12 mouse cellular contexts compared by ENCODE assay signal in the genomic region with DNA sequence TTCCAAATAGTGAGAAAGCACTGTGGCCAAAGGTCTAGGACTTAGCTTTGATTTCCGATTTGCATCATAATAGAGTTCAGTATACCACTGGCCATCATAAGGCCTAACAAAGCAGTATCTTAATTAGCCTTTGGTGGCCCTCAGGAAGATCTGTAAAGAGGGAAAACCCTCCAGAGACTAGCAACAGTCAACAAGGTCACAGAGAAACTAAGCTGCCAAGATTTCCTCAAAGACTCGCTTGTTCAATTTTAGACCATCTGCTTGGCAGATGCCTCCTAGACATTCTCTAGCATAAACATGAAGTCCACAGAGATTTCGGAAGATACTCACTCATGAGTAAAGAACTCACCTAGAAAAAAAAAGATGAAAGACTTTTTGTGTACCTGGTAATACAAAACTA.
"Had no signal": no experiment of that assay in that cellular context is flagged by ENCODE, and none has a peak within 500 bp of the region (broad histone marks: within the 10 kb centered on the region; RNA-seq: fewer than 3 reads in every experiment).

No protein-coding gene starts in this region.

- H3K27me3 ChIP-seq: stomach, embryonic 15.5 days had no signal

- H3K9ac ChIP-seq: lung, embryonic 14.5 days; stomach, embryonic 15.5 days had no signal

- H3K36me3 ChIP-seq: limb, embryonic 10.5 days; stomach, embryonic 15.5 days had no signal

- H3K4me3 ChIP-seq: left cerebral cortex, adult 2 months; limb, embryonic 10.5 days; stomach, embryonic 15.5 days had no signal

- DNase-seq: kidney, postnatal 14 days; lung, embryonic 14.5 days; lung, postnatal 10 days; lung, postnatal 4 days; right cerebral cortex, postnatal 14 days; thymus, postnatal 4 days had no signal

- H3K4me1 ChIP-seq: limb, embryonic 10.5 days; stomach, embryonic 15.5 days had no signal

- H3K9me3 ChIP-seq: limb, embryonic 10.5 days; stomach, embryonic 15.5 days had no signal

- H3K27ac ChIP-seq: left cerebral cortex, adult 2 months; limb, embryonic 10.5 days; stomach, embryonic 15.5 days had no signal

- ATAC-seq: midbrain, embryonic 16.5 days had no signal

- H3K4me2 ChIP-seq: liver, embryonic 11.5 days; lung, embryonic 14.5 days; midbrain, embryonic 11.5 days; stomach, embryonic 15.5 days had no signal
